Mouse (Mus musculus) liver, postnatal 0 days (tissue): ENCODE results near the gene Mcmbp. TPM values are rescaled to one million over a fixed set of nuclear protein-coding genes. Genes with fewer than 3 reads are reported as not detected.
A peak's percentile ranks its signal among the peaks of the same experiment; 100 is the strongest.
"Not testable (repeated sequence)": the region's sequence is repeated elsewhere in the genome, so short reads cannot be mapped to it uniquely, and the experiment has no call there.

Source experiments
- ATAC-seq: fragments of 200-750 bp; cut with Nextera tagmentation; 2 replicates; pipeline ENCODE4 v1.8.0; 2017; ENCODE audit warnings: mild to moderate bottlenecking, moderate library complexity
- DNase-seq: peaks from one replicate; pipeline ENCODE4 v3.0.0-alpha.2; 2016
- H3K27ac ChIP-seq: fragments of 300-500 bp; sonication (generic); 2 replicates; pipeline ENCODE4 v1.5.1; 2014; ENCODE audit warnings: antibody characterized with exemption, moderate library complexity, mild to moderate bottlenecking, low read depth
- H3K27me3 ChIP-seq: fragments of 300-500 bp; sonication (generic); 2 replicates; pipeline ENCODE4 v1.6.1; 2014; ENCODE audit warnings: low read length, control low read depth, mixed read lengths; ENCODE audit not compliant: insufficient read depth
- H3K36me3 ChIP-seq: fragments of 300-500 bp; sonication (generic); replicated peaks from 2 replicates; pipeline ENCODE4 v1.6.1; 2014; ENCODE audit warnings: mild to moderate bottlenecking, control low read depth, low read length, moderate library complexity, mixed read lengths; ENCODE audit not compliant: insufficient read depth
- H3K4me1 ChIP-seq: fragments of 300-500 bp; sonication (generic); 2 replicates; pipeline ENCODE4 v1.6.1; 2014; ENCODE audit warnings: antibody characterized with exemption, mild to moderate bottlenecking, control low read depth; ENCODE audit not compliant: insufficient read depth
- H3K4me2 ChIP-seq: fragments of 300-500 bp; sonication (generic); 2 replicates; pipeline ENCODE4 v1.6.1; 2014; ENCODE audit warnings: low read depth, mild to moderate bottlenecking, low read length, moderate library complexity, mixed read lengths
- H3K4me3 ChIP-seq: fragments of 300-500 bp; sonication (generic); 2 replicates; pipeline ENCODE4 v1.5.1; 2014; ENCODE audit warnings: low read depth, low read length
- H3K9ac ChIP-seq: fragments of 300-500 bp; sonication (generic); replicated peaks from 2 replicates; pipeline ENCODE4 v1.6.1; 2014; ENCODE audit warnings: mild to moderate bottlenecking, moderate library complexity
- H3K9me3 ChIP-seq: fragments of 300-500 bp; sonication (generic); 2 replicates; pipeline ENCODE4 v1.6.1; 2016; ENCODE audit warnings: mild to moderate bottlenecking, control low read depth, low read length, mixed read lengths
- CTCF ChIP-seq: sonication (generic); IDR thresholded peaks from 2 replicates; pipeline ENCODE4 v1.5.1; 2016; ENCODE audit warnings: antibody characterized with exemption, low read depth
- EP300 ChIP-seq: IDR thresholded peaks from 2 replicates; pipeline ENCODE4 v1.6.1; 2016; ENCODE audit warnings: antibody characterized with exemption, low read depth, mild to moderate bottlenecking
- WGBS: fragments of 180-500 bp; shearing (Covaris S2); extraction: QIAGEN DNeasy Blood & Tissue Kit; methylation state at CpG from one replicate; pipeline ENCODE4 v1.1.7; 2014; ENCODE audit not compliant: insufficient replicate concordance; 5-methylcytosine and 5-hydroxymethylcytosine counted together
- polyA plus RNA-seq: library from polyadenylated mRNA; unstranded; fragments of >200 nt; fragmentation: Nextera tagmentation; extraction: Ambion mirVana; gene quantifications from 2 replicates; pipeline ENCODE4 v1.2.1, GENCODE M21; 2015

Mcmbp gene
- polyA plus RNA-seq, 1 experiment from 2014 or later = 19.9 TPM

- DNase-seq = no peak
- H3K4me2 ChIP-seq = no peak overlapping the region
- TF ChIP-seq CTCF = no peak
- 71% methylated on average over 5 of the region's 5 CpGs for WGBS
- peaks cover 6% of the 10 kb centered on the region; the same call in 1 of the 2 replicates for H3K36me3 ChIP-seq
- no peaks in the 10 kb centered on the region for H3K9me3 ChIP-seq
- H3K4me1 ChIP-seq = peaks cover 18% of the 10 kb centered on the region; the same call in 1 of the 2 replicates
- H3K4me3 ChIP-seq = no peak overlapping the region
- H3K9ac ChIP-seq = no peak overlapping the region
- no peak overlapping the region for H3K27ac ChIP-seq
- H3K27me3 ChIP-seq = no peaks in the 10 kb centered on the region
- ATAC-seq = no peak
Observed at GRCm38 (mm10) chr7:128727701-128728100, 12.6 kb downstream of the Mcmbp start.

GRCm38 (mm10) chr7:128726999-128727398 lies 13.3 kb downstream of the Mcmbp start:
- Histone ChIP-seq H3K4me3 (no peak overlapping the region), H3K4me2 (no peak overlapping the region), H3K9me3 (no peaks in the 10 kb centered on the region), H3K36me3 (peaks cover 11% of the 10 kb centered on the region; the same call in 1 of the 2 replicates), H3K4me1 (peaks cover 18% of the 10 kb centered on the region; the same call in 1 of the 2 replicates), H3K27me3 (no peaks in the 10 kb centered on the region), H3K27ac (no peak overlapping the region), H3K9ac (no peak overlapping the region)
- WGBS = 82% methylated on average over 10 of the region's 10 CpGs
- ATAC-seq = no peak
- no peak for DNase-seq
- no peak for TF ChIP-seq CTCF

DNA sequence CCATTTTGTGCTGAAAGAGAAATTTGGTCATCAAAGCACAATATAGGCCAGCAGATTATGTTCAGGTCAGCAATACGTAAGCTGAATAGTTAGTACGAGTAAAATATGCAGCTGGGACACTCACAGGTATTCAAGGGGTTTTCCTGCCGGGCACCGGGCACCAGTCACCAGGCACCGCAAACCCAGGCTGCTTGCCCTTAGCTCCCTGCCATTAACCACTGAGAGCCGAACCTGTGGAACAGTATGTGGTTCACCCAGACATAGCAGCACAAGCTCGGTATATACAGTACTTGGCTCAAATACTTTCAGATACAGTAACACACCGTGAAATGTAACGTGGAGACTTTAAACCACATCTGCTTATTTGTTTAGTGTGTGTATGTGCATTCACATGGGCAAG lies 15.1 kb downstream of the Mcmbp start:
- ATAC-seq (no peak), DNase-seq (no peak)
- Histone ChIP-seq H3K9ac (no peak overlapping the region), H3K9me3 (no peaks in the 10 kb centered on the region), H3K4me1 (peaks cover 8% of the 10 kb centered on the region; the same call in 1 of the 2 replicates), H3K4me3 (no peak overlapping the region), H3K27me3 (no peaks in the 10 kb centered on the region), H3K4me2 (no peak overlapping the region), H3K27ac (no peak overlapping the region), H3K36me3 (peaks cover 25% of the 10 kb centered on the region; the same call in 1 of the 2 replicates)
- TF ChIP-seq EP300 = no peak
- WGBS = 76% methylated on average over 9 of the region's 9 CpGs

- Histone ChIP-seq H3K27me3 (no peaks in the 10 kb centered on the region), H3K4me2 (no peak overlapping the region), H3K36me3 (peaks cover 28% of the 10 kb centered on the region), H3K4me1 (peaks cover 8% of the 10 kb centered on the region; the same call in 1 of the 2 replicates), H3K4me3 (no peak overlapping the region), H3K9me3 (no peaks in the 10 kb centered on the region), H3K27ac (no peak overlapping the region), H3K9ac (no peak overlapping the region)
- TF ChIP-seq CTCF (peak; percentile 80), EP300 (no peak)
- DNase-seq = peak; percentile 47
- peak; percentile 82 for ATAC-seq
- WGBS = 32% methylated on average over 4 of the region's 4 CpGs
Observed at GRCm38 (mm10) chr7:128724761-128725160, 15.5 kb downstream of the Mcmbp start.

GRCm38 (mm10) chr7:128717991-128718390 lies 22.3 kb downstream of the Mcmbp start:
- TF ChIP-seq EP300 (no peak), CTCF (no peak)
- no peaks in the 10 kb centered on the region for H3K9me3 ChIP-seq
- no peak overlapping the region for H3K4me2 ChIP-seq
- WGBS = 73% methylated on average over 4 of the region's 4 CpGs
- H3K36me3 ChIP-seq = peaks cover 70% of the 10 kb centered on the region
- no peaks in the 10 kb centered on the region for H3K27me3 ChIP-seq
- ATAC-seq = no peak
- no peak for DNase-seq
- H3K4me3 ChIP-seq = no peak overlapping the region
- H3K4me1 ChIP-seq = no peaks in the 10 kb centered on the region
- no peak overlapping the region for H3K27ac ChIP-seq
- no peak overlapping the region for H3K9ac ChIP-seq

DNA sequence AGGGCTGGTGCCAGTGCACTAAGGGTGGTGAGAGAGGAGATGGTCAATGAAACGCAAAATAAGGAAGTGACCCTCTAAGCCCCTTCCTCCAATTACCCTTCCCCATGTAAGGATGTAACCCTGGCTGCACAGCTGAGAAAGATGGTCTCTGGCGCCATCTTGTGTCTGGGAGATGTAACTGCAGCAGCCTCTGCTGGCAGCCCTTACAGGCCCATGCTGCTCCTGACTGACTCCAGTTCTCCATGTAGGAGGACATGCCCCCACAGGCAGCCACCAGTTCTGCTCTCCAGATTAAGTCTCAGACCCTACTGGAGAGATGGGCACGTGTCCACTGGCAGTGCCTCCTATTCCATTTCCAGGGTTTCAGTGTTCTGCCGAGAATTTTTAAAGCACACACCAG lies 34.6 kb downstream of the Mcmbp start:
- H3K4me2 ChIP-seq = no peak overlapping the region
- no peak for TF ChIP-seq EP300
- peak; percentile 98 for TF ChIP-seq CTCF
- no peak overlapping the region for H3K27ac ChIP-seq
- no peaks in the 10 kb centered on the region for H3K9me3 ChIP-seq
- ATAC-seq = peak; percentile 49
- no peak overlapping the region for H3K9ac ChIP-seq
- H3K4me1 ChIP-seq = no peaks in the 10 kb centered on the region
- DNase-seq = peak; percentile 70
- WGBS = 28% methylated on average over 4 of the region's 4 CpGs
- no peaks in the 10 kb centered on the region for H3K27me3 ChIP-seq
- peaks cover 83% of the 10 kb centered on the region for H3K36me3 ChIP-seq
- H3K4me3 ChIP-seq = no peak overlapping the region

- H3K27ac ChIP-seq, H3K4me2 ChIP-seq, H3K27me3 ChIP-seq, ATAC-seq, H3K9me3 ChIP-seq, H3K4me1 ChIP-seq, H3K9ac ChIP-seq, DNase-seq, H3K4me3 ChIP-seq: not testable (repeated sequence)
- 62% methylated on average over 6 of the region's 6 CpGs for WGBS
- H3K36me3 ChIP-seq = peaks cover 73% of the 10 kb centered on the region
Observed at GRCm38 (mm10) chr7:128699959-128700358, 40.3 kb downstream of the Mcmbp start.
